In genomic region chr4:146649641-146650040, GRCm38 (mm10) we compare ENCODE assay signal across 9 mouse cellular contexts. TPM values are rescaled to one million over a fixed set of nuclear protein-coding genes. Genes with fewer than 3 reads are reported as not detected.
A peak's percentile ranks its signal among the peaks of the same experiment; 100 is the strongest.
DNase-seq lines count a peak whose midpoint lies in the region; ATAC-seq and TF ChIP-seq lines count a peak whose summit lies in the region.
"Not testable (repeated sequence)": the region's sequence is repeated elsewhere in the genome, so short reads cannot be mapped to it uniquely, and the experiment has no call there.
"Had no signal": no experiment of that assay in that cellular context is flagged by ENCODE, and none has a peak within 500 bp of the region (broad histone marks: within the 10 kb centered on the region; RNA-seq: fewer than 3 reads in every experiment).

No protein-coding gene starts in this region.

- TF ChIP-seq EP300 in stomach, postnatal 0 days (optimal IDR thresholded peaks at IDR 0.05): not testable (repeated sequence)

- not testable (repeated sequence) for DNase-seq in hindbrain, embryonic 14.5 days (ENCODE audit: low spot score); midbrain, embryonic 11.5 days (ENCODE audit: low spot score, missing footprints); neural tube, embryonic 11.5 days (ENCODE audit: low spot score); stomach, postnatal 0 days (ENCODE audit: low spot score)

- not testable (repeated sequence) for H3K9me3 ChIP-seq in embryonic facial prominence, embryonic 13.5 days; heart, embryonic 14.5 days (ENCODE audit: control insufficient read depth, low read length); hindbrain, embryonic 14.5 days (ENCODE audit: control insufficient read depth, low read length); kidney, embryonic 16.5 days (ENCODE audit: low read length); liver, embryonic 12.5 days (replicated peaks); midbrain, embryonic 11.5 days (ENCODE audit: control insufficient read depth, low read length); neural tube, embryonic 11.5 days (ENCODE audit: control insufficient read depth, low read length); stomach, postnatal 0 days (ENCODE audit: control insufficient read depth, low read length)

- H3K4me3 ChIP-seq in embryonic facial prominence, embryonic 13.5 days; heart, embryonic 14.5 days (ENCODE audit: control insufficient read depth in 1 of 2, insufficient read depth in 1 of 2, low read depth in 1 of 2, low read length in 2 of 2); hindbrain, embryonic 14.5 days (replicated peaks; ENCODE audit: low read length); kidney, embryonic 16.5 days (ENCODE audit: low read length); liver, embryonic 12.5 days; midbrain, embryonic 11.5 days (ENCODE audit: low read depth, low read length); neural tube, embryonic 11.5 days (ENCODE audit: low read depth, low read length); stomach, postnatal 0 days (ENCODE audit: low read depth, low read length): not testable (repeated sequence)

- not testable (repeated sequence) for TF ChIP-seq CTCF in stomach, postnatal 0 days (IDR thresholded peaks at IDR 0.05; ENCODE audit: low read depth)

- not testable (repeated sequence) for H3K4me2 ChIP-seq in embryonic facial prominence, embryonic 13.5 days; heart, embryonic 14.5 days (ENCODE audit: low read length); hindbrain, embryonic 14.5 days (replicated peaks); kidney, embryonic 16.5 days (replicated peaks; ENCODE audit: low read depth, low read length); liver, embryonic 12.5 days; midbrain, embryonic 11.5 days; neural tube, embryonic 11.5 days (ENCODE audit: low read depth); stomach, postnatal 0 days (replicated peaks; ENCODE audit: low read depth)

- not testable (repeated sequence) for H3K9ac ChIP-seq in embryonic facial prominence, embryonic 13.5 days; heart, embryonic 14.5 days (ENCODE audit: low read length); hindbrain, embryonic 14.5 days; kidney, embryonic 16.5 days (replicated peaks; ENCODE audit: low read length); liver, embryonic 12.5 days; midbrain, embryonic 11.5 days (ENCODE audit: low read length); neural tube, embryonic 11.5 days (ENCODE audit: low read length); stomach, postnatal 0 days (ENCODE audit: low read length)

- H3K27ac ChIP-seq in embryonic facial prominence, embryonic 13.5 days; heart, embryonic 14.5 days (replicated peaks in 1 of 2; ENCODE audit: control insufficient read depth in 1 of 2, insufficient read depth in 1 of 2, low read depth in 2 of 2, low read length in 2 of 2); hindbrain, embryonic 14.5 days; kidney, embryonic 16.5 days (ENCODE audit: low read length); liver, embryonic 12.5 days; midbrain, embryonic 11.5 days (ENCODE audit: low read depth, low read length); neural tube, embryonic 11.5 days (ENCODE audit: low read depth, low read length); stomach, postnatal 0 days (replicated peaks): not testable (repeated sequence)

- 0 out of 2 replicates have a peak, but pooled peaks have one; percentile 21 for ATAC-seq in embryonic facial prominence, embryonic 13.5 days (ENCODE audit: insufficient number of reproducible peaks, insufficient read depth, low FRiP score, low TSS enrichment, low read depth)
- ATAC-seq in heart, embryonic 14.5 days (ENCODE audit: insufficient number of reproducible peaks, insufficient read depth, low FRiP score, low read depth): peak; percentile 22; the same call in 1 of the 2 replicates
- ATAC-seq in hindbrain, embryonic 14.5 days (ENCODE audit: low FRiP score): peak; percentile 41; the same call in 1 of the 2 replicates
- peak; percentile 39; the same call in 1 of the 2 replicates for ATAC-seq in kidney, embryonic 16.5 days (ENCODE audit: low FRiP score, low TSS enrichment)
- peak; percentile 13; the same call in 1 of the 2 replicates for ATAC-seq in liver, embryonic 12.5 days
- peak; percentile 22; the same call in 1 of the 2 replicates for ATAC-seq in midbrain, embryonic 11.5 days (ENCODE audit: low FRiP score)
- ATAC-seq in neural tube, embryonic 11.5 days (ENCODE audit: insufficient read depth, low FRiP score, low TSS enrichment): 0 out of 2 replicates have a peak, but pooled peaks have one; percentile 20
- ATAC-seq in stomach, postnatal 0 days (ENCODE audit: low FRiP score, low TSS enrichment): peak; percentile 41; the same call in 1 of the 2 replicates

- not testable (repeated sequence) for H3K4me1 ChIP-seq in embryonic facial prominence, embryonic 13.5 days; heart, embryonic 14.5 days (ENCODE audit: control insufficient read depth in 2 of 2, insufficient read depth in 2 of 2, low read length in 2 of 2); hindbrain, embryonic 14.5 days (replicated peaks; ENCODE audit: control insufficient read depth, insufficient read depth, low read length); kidney, embryonic 16.5 days (ENCODE audit: insufficient read depth, low read length); liver, embryonic 12.5 days; midbrain, embryonic 11.5 days (ENCODE audit: control insufficient read depth, insufficient read depth, low read length); neural tube, embryonic 11.5 days (ENCODE audit: control insufficient read depth, insufficient read depth, low read length); stomach, postnatal 0 days (replicated peaks; ENCODE audit: control insufficient read depth, insufficient read depth)

- no CpG with 5 or more reads among the region's 2 CpGs for WGBS in embryonic facial prominence, embryonic 13.5 days
- no CpG with 5 or more reads among the region's 2 CpGs for WGBS in heart, embryonic 14.5 days
- no CpG with 5 or more reads among the region's 2 CpGs for WGBS in hindbrain, embryonic 14.5 days
- WGBS in kidney, embryonic 16.5 days: no CpG with 5 or more reads among the region's 2 CpGs
- no CpG with 5 or more reads among the region's 2 CpGs for WGBS in liver, embryonic 12.5 days (ENCODE audit: insufficient replicate concordance)
- no CpG with 5 or more reads among the region's 2 CpGs for WGBS in midbrain, embryonic 11.5 days
- WGBS in neural tube, embryonic 11.5 days: no CpG with 5 or more reads among the region's 2 CpGs
- no CpG with 5 or more reads among the region's 2 CpGs for WGBS in stomach, postnatal 0 days

- not testable (repeated sequence) for H3K36me3 ChIP-seq in embryonic facial prominence, embryonic 13.5 days; heart, embryonic 14.5 days (ENCODE audit: control insufficient read depth, insufficient read depth, low read length); hindbrain, embryonic 14.5 days (replicated peaks; ENCODE audit: control insufficient read depth, insufficient read depth); kidney, embryonic 16.5 days (ENCODE audit: insufficient read depth, low read length); liver, embryonic 12.5 days; midbrain, embryonic 11.5 days (ENCODE audit: control insufficient read depth, insufficient read depth, low read length); neural tube, embryonic 11.5 days (ENCODE audit: control insufficient read depth, insufficient read depth, low read length); stomach, postnatal 0 days (ENCODE audit: control insufficient read depth, insufficient read depth, low read length)

- not testable (repeated sequence) for H3K27me3 ChIP-seq in embryonic facial prominence, embryonic 13.5 days; heart, embryonic 14.5 days (ENCODE audit: control insufficient read depth, insufficient read depth, low read length); hindbrain, embryonic 14.5 days (ENCODE audit: control insufficient read depth, insufficient read depth, low read length); kidney, embryonic 16.5 days (ENCODE audit: insufficient read depth, low read length); liver, embryonic 12.5 days (replicated peaks); midbrain, embryonic 11.5 days (ENCODE audit: control insufficient read depth, insufficient read depth, low read length); neural tube, embryonic 11.5 days (ENCODE audit: control insufficient read depth, insufficient read depth, low read length); stomach, postnatal 0 days (ENCODE audit: control insufficient read depth, insufficient read depth, low read length)

RNA-seq across cellular contexts. Expression of gene Zfp993, which starts 38.9 kb away (rescaled TPM):
- polyA plus RNA-seq in embryonic facial prominence, embryonic 13.5 days (2015; fragmentation: Nextera tagmentation; extraction: Ambion mirVana): 3.8 and 4.7 TPM in 2 replicates
- polyA plus RNA-seq in heart, embryonic 14.5 days (2014; fragmentation: Nextera tagmentation; extraction: Ambion mirVana): 5.8 and 8.3 TPM in 2 replicates
- 2.5 and 4.0 TPM in 2 replicates for polyA plus RNA-seq in hindbrain, embryonic 14.5 days (2014; fragmentation: Nextera tagmentation; extraction: Ambion mirVana)
- 3.0 and 3.7 TPM in 2 replicates for polyA plus RNA-seq in kidney, embryonic 16.5 days (2015; fragmentation: Nextera tagmentation; extraction: Ambion mirVana)
- polyA plus RNA-seq in liver, embryonic 12.5 days (2016; fragmentation: Nextera tagmentation; extraction: Ambion mirVana): 2.0 and 3.0 TPM in 2 replicates
- 1.7 and 1.9 TPM in 2 replicates for polyA plus RNA-seq in midbrain, embryonic 11.5 days (2014; fragmentation: Nextera tagmentation; extraction: Ambion mirVana)
- 2.0 and 5.1 TPM in 2 replicates for polyA plus RNA-seq in neural tube, embryonic 11.5 days (2014; fragmentation: Nextera tagmentation; extraction: Ambion mirVana)
- 0.46 and 0.98 TPM in 2 replicates for polyA plus RNA-seq in stomach, postnatal 0 days (2015; fragmentation: Nextera tagmentation; extraction: Ambion mirVana)
- polyA plus RNA-seq: erythroblast, embryonic 14.5 days had no signal
